Mouse (Mus musculus) small intestine, adult 2 months (tissue): Measurements from ENCODE around the gene Gpr119.

Experiments
- CTCF ChIP-seq: fragments of 200-500 bp; IDR thresholded peaks from 2 replicates; pipeline ENCODE4 v1.5.1; 2012; ENCODE audit warnings: low read depth, mild to moderate bottlenecking, control low read depth, inconsistent platforms, low read length, moderate library complexity, mixed read lengths; ENCODE audit not compliant: insufficient replicate concordance, insufficient read length; ENCODE audit errors: extremely low read depth
- POLR2A ChIP-seq: fragments of 200-500 bp; IDR thresholded peaks from 2 replicates; pipeline ENCODE4 v1.6.1; 2012; ENCODE audit warnings: low read depth, mild to moderate bottlenecking, control low read depth, inconsistent platforms, low read length, moderate library complexity

- no peak for TF ChIP-seq POLR2A
- no peak for TF ChIP-seq CTCF
These were observed 35.4 kb upstream of the Gpr119 start for GRCm38 (mm10) chrX:48709701-48710100.
